Mouse (Mus musculus) megakaryocyte-erythroid progenitor cell, adult 5-6 weeks (primary cell): ENCODE measurements around the gene Mfn2. TPM values are rescaled to one million over a fixed set of nuclear protein-coding genes. Genes with fewer than 3 reads are reported as not detected.

ENCODE experiments used
- total RNA-seq, 2 experiments: library from RNA; stranded (forward) in 1 of 2; stranded (reverse) in 1 of 2; fragments of 200-1000, 215-1000 nt in 1 of 2; fragments of >200 nt in 1 of 2; fragmentation: Nextera tagmentation in 1 of 2; gene quantifications; 2 replicates each; pipeline ENCODE4 v1.2.3; 2014 to 2017

Mfn2 gene
- total RNA-seq, 2 experiments from 2014 or later: 28.1 to 32.1 TPM

Other genes with a start within 250 kb of the Mfn2 start
- not detected in 2 replicates for gene Zfp534, start 202.2 kb downstream of the Mfn2 start, total RNA-seq (2014; fragmentation: Nextera tagmentation)
- not detected in 2 replicates for gene Zfp534, start 202.2 kb downstream of the Mfn2 start, total RNA-seq (2017)
- 40.3 and 44.9 TPM in 2 replicates for gene Zfp984, start 94.9 kb downstream of the Mfn2 start, total RNA-seq (2014; fragmentation: Nextera tagmentation)
- 47.6 and 71.4 TPM in 2 replicates for gene Zfp984, start 94.9 kb downstream of the Mfn2 start, total RNA-seq (2017)
- 4.2 and 9.7 TPM in 2 replicates for gene Zfp933, start 56.3 kb downstream of the Mfn2 start, total RNA-seq (2014; fragmentation: Nextera tagmentation)
- gene Zfp933, start 56.3 kb downstream of the Mfn2 start, total RNA-seq (2017): 4.2 and 6.4 TPM in 2 replicates
- 48.9 and 75.8 TPM in 2 replicates for gene Miip, start 35.9 kb downstream of the Mfn2 start, total RNA-seq (2014; fragmentation: Nextera tagmentation)
- gene Miip, start 35.9 kb downstream of the Mfn2 start, total RNA-seq (2017): 30.4 and 36.7 TPM in 2 replicates
- gene Fv1, start 35.7 kb downstream of the Mfn2 start, total RNA-seq (2014; fragmentation: Nextera tagmentation): 6.2 and 12.6 TPM in 2 replicates
- gene Fv1, start 35.7 kb downstream of the Mfn2 start, total RNA-seq (2017): 10.4 and 21.7 TPM in 2 replicates
- gene Plod1, start 32.1 kb upstream of the Mfn2 start, total RNA-seq (2014; fragmentation: Nextera tagmentation): 1.3 and 5.4 TPM in 2 replicates
- gene Plod1, start 32.1 kb upstream of the Mfn2 start, total RNA-seq (2017): 1.8 and 2.9 TPM in 2 replicates
- gene 2510039O18Rik, start 36.2 kb upstream of the Mfn2 start, total RNA-seq (2014; fragmentation: Nextera tagmentation): 22.5 and 23.7 TPM in 2 replicates
- 21.4 and 27.4 TPM in 2 replicates for gene 2510039O18Rik, start 36.2 kb upstream of the Mfn2 start, total RNA-seq (2017)
- not detected in 2 replicates for gene Nppb, start 81.1 kb upstream of the Mfn2 start, total RNA-seq (2014; fragmentation: Nextera tagmentation)
- gene Nppb, start 81.1 kb upstream of the Mfn2 start, total RNA-seq (2017): not detected in 2 replicates
- not detected in 2 replicates for gene Nppa, start 96.0 kb upstream of the Mfn2 start, total RNA-seq (2014; fragmentation: Nextera tagmentation)
- gene Nppa, start 96.0 kb upstream of the Mfn2 start, total RNA-seq (2017): not detected in 2 replicates
- 5.6 and 6.9 TPM in 2 replicates for gene Clcn6, start 134.1 kb upstream of the Mfn2 start, total RNA-seq (2014; fragmentation: Nextera tagmentation)
- 2.9 and 4.4 TPM in 2 replicates for gene Clcn6, start 134.1 kb upstream of the Mfn2 start, total RNA-seq (2017)
- gene Mthfr, start 134.4 kb upstream of the Mfn2 start, total RNA-seq (2014; fragmentation: Nextera tagmentation): 2.2 and 5.8 TPM in 2 replicates
- 3.3 and 4.0 TPM in 2 replicates for gene Mthfr, start 134.4 kb upstream of the Mfn2 start, total RNA-seq (2017)
- 15.4 and 26.3 TPM in 2 replicates for gene Agtrap, start 183.3 kb upstream of the Mfn2 start, total RNA-seq (2014; fragmentation: Nextera tagmentation)
- 11.6 and 20.4 TPM in 2 replicates for gene Agtrap, start 183.3 kb upstream of the Mfn2 start, total RNA-seq (2017)
- gene Mad2l2, start 225.7 kb upstream of the Mfn2 start, total RNA-seq (2014; fragmentation: Nextera tagmentation): 25.1 and 28.9 TPM in 2 replicates
- gene Mad2l2, start 225.7 kb upstream of the Mfn2 start, total RNA-seq (2017): 5.8 and 10.9 TPM in 2 replicates
- not detected in 2 replicates for gene Draxin, start 226.0 kb upstream of the Mfn2 start, total RNA-seq (2014; fragmentation: Nextera tagmentation)
- gene Draxin, start 226.0 kb upstream of the Mfn2 start, total RNA-seq (2017): not detected in 2 replicates
- gene Fbxo6, start 247.4 kb upstream of the Mfn2 start, total RNA-seq (2014; fragmentation: Nextera tagmentation): 19.7 and 25.6 TPM in 2 replicates
- gene Fbxo6, start 247.4 kb upstream of the Mfn2 start, total RNA-seq (2017): 10.5 and 12.7 TPM in 2 replicates